Mouse (Mus musculus) left cerebral cortex, adult 11 months (tissue): ENCODE data around the gene AB124611.
"Not testable (repeated sequence)": the region's sequence is repeated elsewhere in the genome, so short reads cannot be mapped to it uniquely, and the experiment has no call there.

Experiments
- DNase-seq: peaks from one replicate; pipeline ENCODE4 v3.0.0; 2022; ENCODE audit warnings: low spot score

Gene AB124611

GRCm38 (mm10) chr9:21525142-21525936 lies 637 bp upstream of the AB124611 start:
- no peak for DNase-seq

- DNase-seq: no peak
Observed at GRCm38 (mm10) chr9:21526634-21526944, 613 bp downstream of the AB124611 start.

GRCm38 (mm10) chr9:21527100-21527801 lies 1.3 kb downstream of the AB124611 start:
- DNase-seq: no peak

- DNase-seq: no peak
Observed at GRCm38 (mm10) chr9:21527917-21528324, 1.9 kb downstream of the AB124611 start.

GRCm38 (mm10) chr9:21536501-21536900 lies 10.5 kb downstream of the AB124611 start:
- no peak for DNase-seq

GRCm38 (mm10) chr9:21537009-21537408 lies 11.0 kb downstream of the AB124611 start:
- DNase-seq: no peak

- no peak for DNase-seq
Observed at GRCm38 (mm10) chr9:21539981-21540753, 14.2 kb downstream of the AB124611 start.

GRCm38 (mm10) chr9:21542001-21542400 lies 16.0 kb downstream of the AB124611 start:
- DNase-seq: not testable (repeated sequence)

GRCm38 (mm10) chr9:21545351-21545915 lies 19.5 kb downstream of the AB124611 start:
- no peak for DNase-seq

GRCm38 (mm10) chr9:21545916-21546788 lies 20.2 kb downstream of the AB124611 start:
- peak; percentile 99 for DNase-seq

GRCm38 (mm10) chr9:21546789-21547074 lies 20.8 kb downstream of the AB124611 start, which contains the start of gene Carm1:
TSS of gene Carm1 (plus strand) at chr9:21546894.
- DNase-seq: peak; percentile 51

GRCm38 (mm10) chr9:21547075-21547941 lies 21.3 kb downstream of the AB124611 start:
- DNase-seq: no peak

- DNase-seq: no peak
Observed at GRCm38 (mm10) chr9:21551049-21551448, 25.1 kb downstream of the AB124611 start.

- no peak for DNase-seq
Observed at GRCm38 (mm10) chr9:21553607-21554273, 27.8 kb downstream of the AB124611 start.

GRCm38 (mm10) chr9:21555198-21555742 lies 29.3 kb downstream of the AB124611 start:
- no peak for DNase-seq

- no peak for DNase-seq
Observed at GRCm38 (mm10) chr9:21556996-21557395, 31.0 kb downstream of the AB124611 start.

- no peak for DNase-seq
Observed at GRCm38 (mm10) chr9:21557556-21557955, 31.6 kb downstream of the AB124611 start.

- no peak for DNase-seq
Observed at GRCm38 (mm10) chr9:21558366-21558765, 32.4 kb downstream of the AB124611 start.

GRCm38 (mm10) chr9:21559151-21559550 lies 33.2 kb downstream of the AB124611 start:
- DNase-seq: no peak

GRCm38 (mm10) chr9:21564420-21564819 lies 38.4 kb downstream of the AB124611 start:
- no peak for DNase-seq
